26 mouse cellular contexts compared by ENCODE assay signal in genomic region chr2:85053192-85053816, GRCm38 (mm10). TPM values are rescaled to one million over a fixed set of nuclear protein-coding genes. Genes with fewer than 3 reads are reported as not detected.
DNase-seq lines count a peak whose midpoint lies in the region; ATAC-seq and TF ChIP-seq lines count a peak whose summit lies in the region.
"Had no signal": no experiment of that assay in that cellular context is flagged by ENCODE, and none has a peak within 500 bp of the region (broad histone marks: within the 10 kb centered on the region; RNA-seq: fewer than 3 reads in every experiment).

No protein-coding gene starts in this region.

- H3K4me3 ChIP-seq in heart, embryonic 13.5 days: no peak overlapping the region
- H3K4me3 ChIP-seq in limb, embryonic 15.5 days: no peak overlapping the region
- H3K4me3 ChIP-seq in limb, embryonic 10.5 days: no peak overlapping the region
- H3K4me3 ChIP-seq in embryonic fibroblast, embryonic 13.5 days (ENCODE audit: insufficient read depth, low read length): peak overlapping the region; percentile 57
- H3K4me3 ChIP-seq in myocyte: no peak overlapping the region
- H3K4me3 ChIP-seq: embryonic facial prominence, embryonic 10.5 days; forebrain, embryonic 12.5 days; liver, embryonic 13.5 days; megakaryocyte, embryonic 14.5 days had no signal

- WGBS in heart, embryonic 13.5 days: 76% methylated on average over 5 of the region's 5 CpGs
- WGBS in limb, embryonic 15.5 days: 72% methylated on average over 5 of the region's 5 CpGs
- 88% methylated on average over 5 of the region's 5 CpGs for WGBS in limb, embryonic 10.5 days

- peak overlapping the region; percentile 83; the same call in 1 of the 2 replicates for H3K4me2 ChIP-seq in heart, embryonic 13.5 days
- H3K4me2 ChIP-seq in limb, embryonic 15.5 days: peak overlapping the region; percentile 5; the same call in 1 of the 2 replicates
- peak overlapping the region; percentile 89 for H3K4me2 ChIP-seq in myocyte (ENCODE audit: low read depth)
- H3K4me2 ChIP-seq: forebrain, embryonic 12.5 days; liver, embryonic 13.5 days had no signal

- H3K9ac ChIP-seq in heart, embryonic 13.5 days: no peak overlapping the region
- H3K9ac ChIP-seq in limb, embryonic 15.5 days: no peak overlapping the region
- H3K9ac ChIP-seq: forebrain, embryonic 12.5 days; liver, embryonic 13.5 days had no signal

- no peak overlapping the region for H3ac ChIP-seq in myocyte (ENCODE audit: control insufficient read depth, insufficient read length)

- DNase-seq in heart, postnatal 10 days: no peak
- no peak for DNase-seq in limb, embryonic 10.5 days (ENCODE audit: low spot score)
- DNase-seq in gastrocnemius, postnatal 25 days: no peak
- DNase-seq in cerebellum, adult 8-10 months: no peak
- DNase-seq: B cell, adult 2 months; cerebellum, adult 9-10 months; gastrocnemius, postnatal 10 days; kidney, adult 8-10 months; kidney, postnatal 14 days; left cerebral cortex, postnatal 4 days; liver, embryonic 13.5 days; lung, postnatal 10 days; right cerebral cortex, postnatal 25 days; thymus, postnatal 14 days had no signal

- no peak for TF ChIP-seq CTCF in embryonic fibroblast, embryonic 13.5 days (IDR thresholded peaks at IDR 0.05; ENCODE audit: borderline replicate concordance, insufficient read depth, low read length)

- ATAC-seq in heart, embryonic 13.5 days (ENCODE audit: extremely low read depth, insufficient number of reproducible peaks, low FRiP score, low TSS enrichment): no peak
- ATAC-seq in limb, embryonic 15.5 days (ENCODE audit: insufficient number of reproducible peaks, low FRiP score, low TSS enrichment, low read depth): no peak
- ATAC-seq: midbrain, embryonic 16.5 days had no signal

- no peaks in the 10 kb centered on the region for H3K9me3 ChIP-seq in heart, embryonic 13.5 days
- H3K9me3 ChIP-seq in limb, embryonic 15.5 days: no peaks in the 10 kb centered on the region
- H3K9me3 ChIP-seq in limb, embryonic 10.5 days (replicated peaks): no peaks in the 10 kb centered on the region
- H3K9me3 ChIP-seq: embryonic facial prominence, embryonic 10.5 days; forebrain, embryonic 12.5 days; liver, embryonic 13.5 days; megakaryocyte, embryonic 14.5 days had no signal

- peaks cover 55% of the 10 kb centered on the region for H3K79me2 ChIP-seq in myocyte (ENCODE audit: control insufficient read depth, insufficient read depth)

- H3K36me3 ChIP-seq in heart, embryonic 13.5 days: peaks cover 65% of the 10 kb centered on the region
- H3K36me3 ChIP-seq in limb, embryonic 15.5 days: peaks cover 67% of the 10 kb centered on the region
- peaks cover 70% of the 10 kb centered on the region for H3K36me3 ChIP-seq in limb, embryonic 10.5 days
- peaks cover 43% of the 10 kb centered on the region for H3K36me3 ChIP-seq in myocyte (ENCODE audit: control insufficient read depth, insufficient read depth)

- TF ChIP-seq POLR2A in embryonic fibroblast, embryonic 13.5 days (IDR thresholded peaks at IDR 0.05; ENCODE audit: low read depth, low read length): no peak
- peak; percentile 29 for TF ChIP-seq POLR2A in myocyte (IDR thresholded peaks at IDR 0.05; ENCODE audit: insufficient read length, low read depth)

- H3K4me1 ChIP-seq in heart, embryonic 13.5 days: peaks cover 62% of the 10 kb centered on the region
- peaks cover 48% of the 10 kb centered on the region for H3K4me1 ChIP-seq in limb, embryonic 15.5 days
- peaks cover 40% of the 10 kb centered on the region for H3K4me1 ChIP-seq in limb, embryonic 10.5 days
- H3K4me1 ChIP-seq in embryonic fibroblast, embryonic 13.5 days (ENCODE audit: control insufficient read depth, insufficient read depth, low read length): peaks cover 17% of the 10 kb centered on the region; the same call in 1 of the 2 replicates

- H3K27ac ChIP-seq in heart, embryonic 13.5 days (replicated peaks): no peak overlapping the region
- H3K27ac ChIP-seq in limb, embryonic 15.5 days: no peak overlapping the region
- H3K27ac ChIP-seq in limb, embryonic 10.5 days: no peak overlapping the region
- H3K27ac ChIP-seq in embryonic fibroblast, embryonic 13.5 days (ENCODE audit: insufficient read depth, low read length): no peak overlapping the region
- H3K27ac ChIP-seq: embryonic facial prominence, embryonic 10.5 days; forebrain, embryonic 12.5 days; left cerebral cortex, adult 2 months; liver, embryonic 13.5 days had no signal

- H3K27me3 ChIP-seq in heart, embryonic 13.5 days (replicated peaks): no peaks in the 10 kb centered on the region
- H3K27me3 ChIP-seq in limb, embryonic 15.5 days: no peaks in the 10 kb centered on the region
- no peaks in the 10 kb centered on the region for H3K27me3 ChIP-seq in limb, embryonic 10.5 days (ENCODE audit: low read depth, poor library complexity, severe bottlenecking)
- no peaks in the 10 kb centered on the region for H3K27me3 ChIP-seq in myocyte (ENCODE audit: control insufficient read depth, insufficient read depth, insufficient read length)
- H3K27me3 ChIP-seq: forebrain, embryonic 12.5 days had no signal

- intact Hi-C loops in heart, postnatal 10 days (cut with DNase I): no loop called here

TF ChIP-seq in myocyte, 11 proteins besides CTCF, POLR2A, EP300 and RAD21:
- peak in 1 of 3 experiments; percentile 9 for TF ChIP-seq MYOD1 (IDR thresholded peaks at IDR 0.05; ENCODE audit: control insufficient read depth in 1 of 3, insufficient read length in 2 of 3, low read depth in 2 of 3)
- TF ChIP-seq USF1 (IDR thresholded peaks at IDR 0.05; ENCODE audit: low read depth): no peak
- no peak for TF ChIP-seq TCF3 (IDR thresholded peaks at IDR 0.05; ENCODE audit: insufficient read length, low read depth)
- no peak for TF ChIP-seq MAX (IDR thresholded peaks at IDR 0.05; ENCODE audit: low read depth)
- peak; percentile 33 for TF ChIP-seq POLR2AphosphoS2 (IDR thresholded peaks at IDR 0.05; ENCODE audit: insufficient read length, low read depth)
- TF ChIP-seq CEBPB (IDR thresholded peaks at IDR 0.05; ENCODE audit: insufficient read depth, poor library complexity, severe bottlenecking): no peak
- peak in 1 of 3 experiments; percentile 52 for TF ChIP-seq MYOG (IDR thresholded peaks at IDR 0.05; ENCODE audit: control insufficient read depth in 1 of 3, insufficient read depth in 1 of 3, insufficient read length in 2 of 3, low read depth in 2 of 3)
- TF ChIP-seq E2F4 (IDR thresholded peaks at IDR 0.05; ENCODE audit: insufficient read depth): no peak
- TF ChIP-seq TCF12 (IDR thresholded peaks at IDR 0.05; ENCODE audit: insufficient read depth, poor library complexity, severe bottlenecking): no peak

RNA-seq across cellular contexts. Expression of gene Tnks1bp1, which starts 5.5 kb away (rescaled TPM):
- 17.4 and 21.5 TPM in 2 replicates for polyA plus RNA-seq in heart, embryonic 13.5 days (2015; fragmentation: Nextera tagmentation; extraction: Ambion mirVana)
- total RNA-seq in heart, postnatal 10 days (2021): 100 to 1,000 TPM; 100 to 108 TPM
- 65.1 and 74.1 TPM in 2 replicates for polyA plus RNA-seq in limb, embryonic 15.5 days (2015; fragmentation: Nextera tagmentation; extraction: Ambion mirVana)
- 28.7 and 32.0 TPM in 2 replicates for polyA plus RNA-seq in limb, embryonic 10.5 days (2016; fragmentation: Nextera tagmentation; extraction: Ambion mirVana)
- 118 and 155 TPM in 2 replicates for polyA plus RNA-seq in embryonic fibroblast, embryonic 13.5 days (2011; ENCODE audit: insufficient read length, low read depth, missing spikeins)
- 84.0 TPM for polyA plus RNA-seq in myocyte (2012; fragmentation: generic; extraction: Trizol)
- 10 to 100 TPM; 26.0 to 29.1 TPM for total RNA-seq in gastrocnemius, postnatal 25 days (2021)

RNA-seq across cellular contexts. Expression of gene P2rx3, which starts 16.0 kb away (rescaled TPM):
- polyA plus RNA-seq in heart, embryonic 13.5 days (2015; fragmentation: Nextera tagmentation; extraction: Ambion mirVana): 0.31 and 0.69 TPM in 2 replicates
- total RNA-seq in heart, postnatal 10 days (2021): under 1 TPM; 0.24 to 0.42 TPM
- 0.19 and 0.58 TPM in 2 replicates for polyA plus RNA-seq in limb, embryonic 15.5 days (2015; fragmentation: Nextera tagmentation; extraction: Ambion mirVana)
- 2.1 and 2.8 TPM in 2 replicates for polyA plus RNA-seq in limb, embryonic 10.5 days (2016; fragmentation: Nextera tagmentation; extraction: Ambion mirVana)
- 4.2 and 5.2 TPM in 2 replicates for polyA plus RNA-seq in embryonic fibroblast, embryonic 13.5 days (2011; ENCODE audit: insufficient read length, low read depth, missing spikeins)
- polyA plus RNA-seq in myocyte (2012; fragmentation: generic; extraction: Trizol): 53.1 TPM
- under 1 TPM; 0.40 to 0.43 TPM for total RNA-seq in gastrocnemius, postnatal 25 days (2021)
- total RNA-seq: common myeloid progenitor, adult 5-6 weeks; hematopoietic stem cell, adult 5-6 weeks; neutrophil, adult 5-6 weeks had no signal

RNA-seq across cellular contexts. Expression of gene Ssrp1, which starts 16.3 kb away (rescaled TPM):
- polyA plus RNA-seq in heart, embryonic 13.5 days (2015; fragmentation: Nextera tagmentation; extraction: Ambion mirVana): 139 and 152 TPM in 2 replicates
- 10 to 100 TPM; 68.5 to 69.0 TPM for total RNA-seq in heart, postnatal 10 days (2021)
- 235 and 238 TPM in 2 replicates for polyA plus RNA-seq in limb, embryonic 15.5 days (2015; fragmentation: Nextera tagmentation; extraction: Ambion mirVana)
- 421 and 433 TPM in 2 replicates for polyA plus RNA-seq in limb, embryonic 10.5 days (2016; fragmentation: Nextera tagmentation; extraction: Ambion mirVana)
- polyA plus RNA-seq in embryonic fibroblast, embryonic 13.5 days (2011; ENCODE audit: insufficient read length, low read depth, missing spikeins): 178 and 208 TPM in 2 replicates
- polyA plus RNA-seq in myocyte (2012; fragmentation: generic; extraction: Trizol): 123 TPM
- 10 to 100 TPM; 25.5 to 28.3 TPM for total RNA-seq in gastrocnemius, postnatal 25 days (2021)

Comparison
In these comparisons a context has a peak if more than half of its experiments do, and no peak if none do; other contexts are left out.
1. H3K4me2 ChIP-seq: peak in every context shown above with its lines; median percentile 89 in myocyte; 83 in heart, embryonic 13.5 days; 5 in limb, embryonic 15.5 days.